Mouse (Mus musculus): ENCODE data around the gene Prpf18. TPM values are rescaled to one million over a fixed set of nuclear protein-coding genes. Genes with fewer than 3 reads are reported as not detected.

The Prpf18 gene
- total RNA-seq (2023), result 10 to 100 TPM; 40.7 to 41.5 TPM

DNA sequence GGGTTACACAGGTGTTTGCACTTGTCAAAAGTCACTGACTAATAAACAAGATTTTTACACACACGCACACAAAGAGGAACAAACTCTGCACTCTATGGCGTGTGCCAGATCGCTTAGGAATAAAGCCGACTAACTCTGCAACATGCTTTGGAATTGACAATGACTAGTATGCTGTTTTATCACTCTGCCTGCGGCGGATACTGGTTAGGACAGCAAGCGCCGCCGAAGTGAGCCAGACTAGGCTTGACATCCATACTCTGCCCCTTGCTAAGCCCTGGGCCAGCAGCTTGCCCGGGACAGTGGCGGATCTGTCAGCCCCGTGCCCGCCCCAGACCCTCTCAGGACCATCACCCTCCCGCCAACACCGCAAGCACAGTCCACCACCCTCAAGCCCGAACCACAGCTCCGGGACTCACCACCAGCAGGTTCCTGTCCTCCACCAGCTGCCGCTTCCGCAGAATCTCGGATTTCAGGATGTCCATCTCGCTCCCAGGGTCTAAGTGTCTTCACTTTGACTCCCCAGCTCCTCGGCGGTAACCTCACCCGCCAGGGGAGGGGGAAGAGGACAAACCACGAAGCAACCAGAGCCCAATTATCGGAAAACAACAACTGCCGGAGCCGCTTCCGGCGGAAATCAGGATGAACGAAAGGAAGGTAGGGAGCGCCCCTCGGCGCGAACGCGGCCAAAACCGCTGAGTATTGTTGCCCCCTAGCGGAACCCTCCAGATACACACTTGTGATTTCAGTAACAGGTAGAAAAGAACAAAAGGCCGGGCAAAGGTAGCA is at the start of gene Prpf18:
Prpf18 (minus strand) TSS at position 614 of the 786 bp plus-strand sequence.

Other genes starting within 250 kb of the Prpf18 start
- gene Bend7, start 65.7 kb upstream of the Prpf18 start, total RNA-seq (2023), result not detected
- gene Sephs1, start 229.5 kb upstream of the Prpf18 start, total RNA-seq (2023), result 10 to 100 TPM; 21.5 to 23.6 TPM

Measured in B cell, adult 67 days (primary cell).